Comparison of ENCODE assay signal across 8 mouse cellular contexts in genomic region chr10:19848928-19849770, GRCm38 (mm10). TPM values are rescaled to one million over a fixed set of nuclear protein-coding genes. Genes with fewer than 3 reads are reported as not detected.
DNase-seq lines count a peak whose midpoint lies in the region; ATAC-seq and TF ChIP-seq lines count a peak whose summit lies in the region.

No protein-coding gene starts in this region.

- no peaks in the 10 kb centered on the region for H3K36me3 ChIP-seq in lung, postnatal 0 days (ENCODE audit: insufficient read depth, low read length)
- no peaks in the 10 kb centered on the region for H3K36me3 ChIP-seq in hindbrain, embryonic 16.5 days (ENCODE audit: control insufficient read depth, insufficient read depth, low read length)
- no peaks in the 10 kb centered on the region for H3K36me3 ChIP-seq in neural tube, embryonic 14.5 days (ENCODE audit: control insufficient read depth, insufficient read depth, low read length)

- TF ChIP-seq EP300 in lung, postnatal 0 days (IDR thresholded peaks at IDR 0.05) = no peak

- peak overlapping the region; percentile 89 for H3K4me2 ChIP-seq in lung, postnatal 0 days (replicated peaks; ENCODE audit: low read depth, low read length)
- H3K4me2 ChIP-seq in hindbrain, embryonic 16.5 days (ENCODE audit: low read length) = peak overlapping the region; percentile 99
- peak overlapping the region; percentile 100 for H3K4me2 ChIP-seq in neural tube, embryonic 14.5 days (ENCODE audit: low read depth, low read length)

- H3K27me3 ChIP-seq in lung, postnatal 0 days (replicated peaks; ENCODE audit: insufficient read depth, low read length) = peaks cover 39% of the 10 kb centered on the region
- H3K27me3 ChIP-seq in hindbrain, embryonic 16.5 days (replicated peaks; ENCODE audit: control insufficient read depth, insufficient read depth, low read length) = peaks cover 34% of the 10 kb centered on the region
- H3K27me3 ChIP-seq in neural tube, embryonic 14.5 days (ENCODE audit: control insufficient read depth, insufficient read depth, low read length) = peaks cover 46% of the 10 kb centered on the region

- no peak for TF ChIP-seq CTCF in lung, postnatal 0 days (IDR thresholded peaks at IDR 0.05)

- peaks cover 18% of the 10 kb centered on the region for H3K4me1 ChIP-seq in lung, postnatal 0 days (ENCODE audit: insufficient read depth, low read depth, low read length)
- peaks cover 24% of the 10 kb centered on the region for H3K4me1 ChIP-seq in hindbrain, embryonic 16.5 days (ENCODE audit: control insufficient read depth, insufficient read depth, low read depth, low read length)
- H3K4me1 ChIP-seq in neural tube, embryonic 14.5 days (ENCODE audit: control insufficient read depth, insufficient read depth, low read length) = peaks cover 21% of the 10 kb centered on the region; the same call in 1 of the 2 replicates

- no peak for ATAC-seq in lung, postnatal 0 days
- peak; percentile 40; the same call in 1 of the 2 replicates for ATAC-seq in hindbrain, embryonic 16.5 days
- no peak for ATAC-seq in neural tube, embryonic 14.5 days (ENCODE audit: low read depth)

- H3K9me3 ChIP-seq in lung, postnatal 0 days (ENCODE audit: low read length) = no peaks in the 10 kb centered on the region
- no peaks in the 10 kb centered on the region for H3K9me3 ChIP-seq in hindbrain, embryonic 16.5 days (ENCODE audit: control insufficient read depth, low read length)
- H3K9me3 ChIP-seq in neural tube, embryonic 14.5 days (ENCODE audit: control insufficient read depth, low read length) = no peaks in the 10 kb centered on the region

- DNase-seq in adrenal gland, postnatal 14 days = peak; percentile 12
- DNase-seq in adrenal gland, postnatal 10 days = no peak
- no peak for DNase-seq in lung, postnatal 0 days (ENCODE audit: low spot score)
- no peak for DNase-seq in lung, postnatal 36 days
- DNase-seq in spleen, postnatal 36 days (ENCODE audit: low spot score in 2 of 2) = no peak
- DNase-seq in layer of hippocampus, adult 9-10 months (ENCODE audit: low spot score) = no peak

- no peak overlapping the region for H3K27ac ChIP-seq in lung, postnatal 0 days (ENCODE audit: low read length)
- H3K27ac ChIP-seq in hindbrain, embryonic 16.5 days (ENCODE audit: low read depth, low read length) = no peak overlapping the region
- no peak overlapping the region for H3K27ac ChIP-seq in neural tube, embryonic 14.5 days (ENCODE audit: low read depth, low read length)

- 7% methylated on average over 44 of the region's 44 CpGs for WGBS in lung, postnatal 0 days
- 7% methylated on average over 44 of the region's 44 CpGs for WGBS in hindbrain, embryonic 16.5 days
- WGBS in neural tube, embryonic 14.5 days = 6% methylated on average over 44 of the region's 44 CpGs

- peak overlapping the region; percentile 46 for H3K4me3 ChIP-seq in lung, postnatal 0 days (ENCODE audit: low read depth, low read length)
- peak overlapping the region; percentile 63 for H3K4me3 ChIP-seq in hindbrain, embryonic 16.5 days (ENCODE audit: low read length)
- peak overlapping the region; percentile 59 for H3K4me3 ChIP-seq in neural tube, embryonic 14.5 days (ENCODE audit: low read depth, low read length)

- H3K9ac ChIP-seq in lung, postnatal 0 days (replicated peaks; ENCODE audit: low read depth) = no peak overlapping the region
- H3K9ac ChIP-seq in hindbrain, embryonic 16.5 days (ENCODE audit: low read depth, low read length) = no peak overlapping the region
- no peak overlapping the region for H3K9ac ChIP-seq in neural tube, embryonic 14.5 days (replicated peaks; ENCODE audit: low read depth, low read length)

RNA-seq across cellular contexts. Expression of gene Slc35d3, which starts 2.1 kb away (rescaled TPM):
- total RNA-seq in adrenal gland, postnatal 14 days (2021) = 13.3 and 13.6 TPM in 2 replicates
- total RNA-seq in adrenal gland, postnatal 10 days (2021) = 10 to 100 TPM; 10.2 to 11.7 TPM
- 0.36 and 0.39 TPM in 2 replicates for polyA plus RNA-seq in lung, postnatal 0 days (2015; fragmentation: Nextera tagmentation; extraction: Ambion mirVana)
- 2.4 and 2.9 TPM in 2 replicates for polyA plus RNA-seq in hindbrain, embryonic 16.5 days (2015; fragmentation: Nextera tagmentation; extraction: Ambion mirVana)
- 2.6 and 2.8 TPM in 2 replicates for polyA plus RNA-seq in neural tube, embryonic 14.5 days (2014; fragmentation: Nextera tagmentation; extraction: Ambion mirVana)

RNA-seq across cellular contexts. Expression of gene Pex7, which starts 58.3 kb away (rescaled TPM):
- total RNA-seq in adrenal gland, postnatal 14 days (2021) = 41.4 and 42.3 TPM in 2 replicates
- 10 to 100 TPM; 42.5 to 47.8 TPM for total RNA-seq in adrenal gland, postnatal 10 days (2021)
- 40.3 TPM in 2 replicates for polyA plus RNA-seq in lung, postnatal 0 days (2015; fragmentation: Nextera tagmentation; extraction: Ambion mirVana)
- 34.4 and 35.9 TPM in 2 replicates for polyA plus RNA-seq in hindbrain, embryonic 16.5 days (2015; fragmentation: Nextera tagmentation; extraction: Ambion mirVana)
- 33.8 and 35.0 TPM in 2 replicates for polyA plus RNA-seq in neural tube, embryonic 14.5 days (2014; fragmentation: Nextera tagmentation; extraction: Ambion mirVana)
